Mouse (Mus musculus): ENCODE measurements around the gene Nol4l. TPM values are rescaled to one million over a fixed set of nuclear protein-coding genes. Genes with fewer than 3 reads are reported as not detected.

Nol4l gene
- polyA plus RNA-seq, 1 experiment: 47.5 TPM

- no peak for TF ChIP-seq POLR2A (IDR thresholded peaks at IDR 0.05; ENCODE audit: low read depth, low read length)
- no peak for TF ChIP-seq CTCF (IDR thresholded peaks at IDR 0.05; ENCODE audit: extremely low read depth, insufficient read length, insufficient replicate concordance, low read depth, low read length)
- Histone ChIP-seq H3K27me3 (ENCODE audit: control insufficient read depth, insufficient read depth, low read length) (peaks cover 6% of the 10 kb centered on the region), H3K4me1 (ENCODE audit: control insufficient read depth, insufficient read depth, insufficient read length, low read length) (no peaks in the 10 kb centered on the region; the same call in 1 of the 2 replicates), H3K4me3 (ENCODE audit: low read depth, low read length) (no peak overlapping the region), H3K27ac (ENCODE audit: insufficient read depth, low read depth, low read length) (no peak overlapping the region), H3K36me3 (ENCODE audit: control insufficient read depth, insufficient read depth, low read length) (no peaks in the 10 kb centered on the region)
- 66% methylated on average over 9 of the region's 9 CpGs for WGBS
Observed at GRCm38 (mm10) chr2:153523143-153523542, 6.6 kb downstream of the Nol4l start.

- H3K27me3 ChIP-seq (ENCODE audit: control insufficient read depth, insufficient read depth, low read length): no peaks in the 10 kb centered on the region
- no peak for TF ChIP-seq POLR2A (IDR thresholded peaks at IDR 0.05; ENCODE audit: low read depth, low read length)
- TF ChIP-seq CTCF (IDR thresholded peaks at IDR 0.05; ENCODE audit: extremely low read depth, insufficient read length, insufficient replicate concordance, low read depth, low read length): no peak
- no peak overlapping the region for H3K4me3 ChIP-seq (ENCODE audit: low read depth, low read length)
- H3K36me3 ChIP-seq (ENCODE audit: control insufficient read depth, insufficient read depth, low read length): no peaks in the 10 kb centered on the region
- WGBS: 77% methylated on average over 4 of the region's 4 CpGs
- H3K4me1 ChIP-seq (ENCODE audit: control insufficient read depth, insufficient read depth, insufficient read length, low read length): no peaks in the 10 kb centered on the region; the same call in 1 of the 2 replicates
- no peak overlapping the region for H3K27ac ChIP-seq (ENCODE audit: insufficient read depth, low read depth, low read length)
Observed at GRCm38 (mm10) chr2:153522270-153522669, 7.5 kb downstream of the Nol4l start.

GRCm38 (mm10) chr2:153520057-153520456, 9.7 kb downstream of the Nol4l start:
- no peak overlapping the region for H3K4me3 ChIP-seq (ENCODE audit: low read depth, low read length)
- no peaks in the 10 kb centered on the region for H3K27me3 ChIP-seq (ENCODE audit: control insufficient read depth, insufficient read depth, low read length)
- TF ChIP-seq POLR2A (IDR thresholded peaks at IDR 0.05; ENCODE audit: low read depth, low read length) (no peak), CTCF (IDR thresholded peaks at IDR 0.05; ENCODE audit: extremely low read depth, insufficient read length, insufficient replicate concordance, low read depth, low read length) (no peak)
- no peaks in the 10 kb centered on the region for H3K36me3 ChIP-seq (ENCODE audit: control insufficient read depth, insufficient read depth, low read length)
- no peak overlapping the region for H3K27ac ChIP-seq (ENCODE audit: insufficient read depth, low read depth, low read length)
- H3K4me1 ChIP-seq (ENCODE audit: control insufficient read depth, insufficient read depth, insufficient read length, low read length): no peaks in the 10 kb centered on the region
- 83% methylated on average over 9 of the region's 9 CpGs for WGBS

DNA sequence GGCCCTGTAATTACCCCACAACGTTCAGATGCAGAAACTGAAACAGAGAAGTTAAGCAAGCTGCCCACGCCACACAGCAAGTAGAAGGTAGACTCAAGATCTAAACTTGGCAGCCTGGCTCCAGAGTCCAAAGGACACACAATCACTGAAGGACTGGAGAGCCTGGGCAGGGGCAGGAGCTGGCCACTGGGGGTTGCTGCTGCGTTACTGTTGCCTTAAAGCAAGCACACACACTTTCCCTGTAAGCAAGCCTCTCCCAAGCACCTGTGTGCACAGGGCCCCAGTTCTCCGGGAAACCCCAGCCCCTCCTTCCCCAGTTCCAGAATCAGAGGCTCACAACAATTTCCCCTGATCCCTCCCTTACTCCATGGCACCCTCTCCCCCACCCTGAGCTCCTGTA, 12.8 kb downstream of the Nol4l start:
- H3K27ac ChIP-seq (ENCODE audit: insufficient read depth, low read depth, low read length): no peak overlapping the region
- TF ChIP-seq CTCF (IDR thresholded peaks at IDR 0.05; ENCODE audit: extremely low read depth, insufficient read length, insufficient replicate concordance, low read depth, low read length) (peak; percentile 32; the same call in 1 of the 2 replicates), POLR2A (IDR thresholded peaks at IDR 0.05; ENCODE audit: low read depth, low read length) (no peak)
- no peak overlapping the region for H3K4me3 ChIP-seq (ENCODE audit: low read depth, low read length)
- no peaks in the 10 kb centered on the region for H3K4me1 ChIP-seq (ENCODE audit: control insufficient read depth, insufficient read depth, insufficient read length, low read length)
- H3K27me3 ChIP-seq (ENCODE audit: control insufficient read depth, insufficient read depth, low read length): no peaks in the 10 kb centered on the region
- 16% methylated on average over 4 of the region's 4 CpGs for WGBS
- H3K36me3 ChIP-seq (ENCODE audit: control insufficient read depth, insufficient read depth, low read length): no peaks in the 10 kb centered on the region

GRCm38 (mm10) chr2:153515582-153515981, 14.2 kb downstream of the Nol4l start:
- TF ChIP-seq POLR2A (IDR thresholded peaks at IDR 0.05; ENCODE audit: low read depth, low read length): no peak
- no peak for TF ChIP-seq CTCF (IDR thresholded peaks at IDR 0.05; ENCODE audit: extremely low read depth, insufficient read length, insufficient replicate concordance, low read depth, low read length)
- H3K27me3 ChIP-seq (ENCODE audit: control insufficient read depth, insufficient read depth, low read length): no peaks in the 10 kb centered on the region
- H3K36me3 ChIP-seq (ENCODE audit: control insufficient read depth, insufficient read depth, low read length): no peaks in the 10 kb centered on the region
- no peak overlapping the region for H3K27ac ChIP-seq (ENCODE audit: insufficient read depth, low read depth, low read length)
- no peak overlapping the region for H3K4me3 ChIP-seq (ENCODE audit: low read depth, low read length)
- 86% methylated on average over 6 of the region's 6 CpGs for WGBS
- H3K4me1 ChIP-seq (ENCODE audit: control insufficient read depth, insufficient read depth, insufficient read length, low read length): no peaks in the 10 kb centered on the region

- H3K36me3 ChIP-seq (ENCODE audit: control insufficient read depth, insufficient read depth, low read length): no peaks in the 10 kb centered on the region
- H3K27me3 ChIP-seq (ENCODE audit: control insufficient read depth, insufficient read depth, low read length): no peaks in the 10 kb centered on the region
- H3K4me3 ChIP-seq (ENCODE audit: low read depth, low read length): no peak overlapping the region
- no peak for TF ChIP-seq CTCF (IDR thresholded peaks at IDR 0.05; ENCODE audit: extremely low read depth, insufficient read length, insufficient replicate concordance, low read depth, low read length)
- TF ChIP-seq POLR2A (IDR thresholded peaks at IDR 0.05; ENCODE audit: low read depth, low read length): no peak
- no peak overlapping the region for H3K27ac ChIP-seq (ENCODE audit: insufficient read depth, low read depth, low read length)
- H3K4me1 ChIP-seq (ENCODE audit: control insufficient read depth, insufficient read depth, insufficient read length, low read length): no peaks in the 10 kb centered on the region
- 75% methylated on average over 14 of the region's 14 CpGs for WGBS
Observed at GRCm38 (mm10) chr2:153514497-153515380, 15.0 kb downstream of the Nol4l start.

DNA sequence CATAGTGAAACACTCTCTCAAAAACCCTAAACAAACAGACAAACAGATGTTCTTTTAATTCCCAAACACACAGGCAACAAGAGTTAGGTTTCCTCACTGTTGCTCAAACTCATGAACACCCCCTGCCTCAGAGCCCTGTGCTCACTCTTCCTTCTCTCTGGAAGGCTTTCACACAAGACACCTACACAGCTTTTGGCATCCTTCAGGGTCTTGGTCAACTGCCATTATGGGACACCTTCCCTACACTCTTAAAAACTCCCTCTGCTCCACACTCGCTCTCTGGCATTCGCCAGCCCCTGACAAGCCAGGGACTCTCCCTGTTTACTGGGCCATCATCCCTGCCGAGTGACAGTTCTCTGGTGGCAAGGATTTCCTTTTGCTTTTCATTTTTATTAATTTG, 15.8 kb downstream of the Nol4l start:
- no peaks in the 10 kb centered on the region for H3K4me1 ChIP-seq (ENCODE audit: control insufficient read depth, insufficient read depth, insufficient read length, low read length)
- no peak overlapping the region for H3K27ac ChIP-seq (ENCODE audit: insufficient read depth, low read depth, low read length)
- WGBS: 94% methylated on average over 3 of the region's 3 CpGs
- no peak overlapping the region for H3K4me3 ChIP-seq (ENCODE audit: low read depth, low read length)
- H3K36me3 ChIP-seq (ENCODE audit: control insufficient read depth, insufficient read depth, low read length): no peaks in the 10 kb centered on the region
- H3K27me3 ChIP-seq (ENCODE audit: control insufficient read depth, insufficient read depth, low read length): no peaks in the 10 kb centered on the region
- TF ChIP-seq CTCF (IDR thresholded peaks at IDR 0.05; ENCODE audit: extremely low read depth, insufficient read length, insufficient replicate concordance, low read depth, low read length) (no peak), POLR2A (IDR thresholded peaks at IDR 0.05; ENCODE audit: low read depth, low read length) (no peak)

Data from small intestine, adult 2 months (tissue).